Mouse (Mus musculus) cerebellum, adult 9-10 months (tissue): ENCODE measurements around the gene C2.

Source experiments
- DNase-seq: peaks from one replicate; pipeline ENCODE4 v3.0.0; 2022

C2 gene

GRCm38 (mm10) chr17:34813747-34814146, 84.3 kb downstream of the C2 start:
- peak; percentile 27 for DNase-seq
